Mouse (Mus musculus): Measurements from ENCODE around the gene Ntan1.
"Not testable (repeated sequence)": the region's sequence is repeated elsewhere in the genome, so short reads cannot be mapped to it uniquely, and the experiment has no call there.

Ntan1 gene

DNA sequence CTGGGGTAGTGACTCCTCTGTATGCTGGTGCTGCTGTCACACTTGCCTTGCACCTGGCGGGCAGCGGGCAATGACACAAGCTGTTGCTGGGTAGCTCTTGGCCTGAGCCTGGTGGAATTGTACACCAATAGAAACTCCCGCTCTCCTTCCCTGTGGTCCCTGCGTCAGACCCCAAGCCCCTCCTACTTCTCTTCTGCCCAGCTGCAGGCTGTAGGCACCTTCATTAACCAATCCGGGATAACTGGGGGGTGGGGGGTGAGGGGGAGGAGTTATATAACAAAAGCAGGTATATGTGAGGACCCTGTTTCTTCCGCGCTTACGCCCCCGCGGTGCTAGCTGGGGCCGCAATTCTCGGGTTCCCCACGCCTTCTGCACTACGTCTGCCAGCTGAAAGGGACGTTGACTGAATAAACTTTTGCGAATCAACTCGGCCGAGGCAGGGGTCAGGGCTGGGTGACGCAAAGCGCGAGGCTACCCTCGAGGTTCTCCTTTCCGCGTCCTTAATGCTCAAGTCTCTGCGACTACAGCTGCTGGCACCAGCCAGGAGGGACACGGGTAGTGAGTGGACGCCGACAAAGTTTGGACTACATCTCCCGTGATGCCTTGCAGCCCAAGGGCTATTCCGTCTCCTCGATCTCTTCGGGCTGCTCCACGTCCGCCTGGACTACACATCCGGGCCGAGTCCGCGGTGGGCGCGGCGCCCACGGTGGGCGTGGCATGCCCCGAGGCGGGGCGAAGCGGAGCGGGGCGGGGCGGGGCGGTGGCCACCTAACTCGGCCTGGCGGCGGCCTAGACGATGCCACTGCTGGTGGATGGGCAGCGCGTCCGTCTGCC, at the start of gene Ntan1:
Gene Ntan1 (plus strand): TSS at position 286 of the 834 bp plus-strand sequence.
- DNase-seq (ENCODE audit: low spot score in 2 of 2), result peak; percentile 83 to 89

DNA sequence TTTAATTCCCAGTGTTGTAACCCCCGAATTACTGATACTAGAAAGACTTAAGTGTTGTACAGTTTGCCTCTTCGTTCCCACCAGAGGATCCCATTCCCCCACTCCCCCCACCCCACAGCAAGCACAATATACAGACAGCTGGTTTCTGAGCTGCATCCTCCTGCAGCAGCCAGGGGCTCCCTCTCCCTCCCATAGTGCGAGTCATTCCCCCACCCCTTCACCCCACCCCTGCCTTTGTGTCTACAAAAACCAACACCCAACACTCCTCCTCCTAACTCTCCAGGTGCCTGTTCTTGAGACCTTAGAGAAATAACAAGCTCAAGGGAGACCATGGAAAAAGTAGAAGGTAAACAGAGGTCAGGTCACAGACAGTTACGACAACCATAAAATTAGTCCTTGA, 47.0 kb upstream of the Ntan1 start:
- not testable (repeated sequence) for DNase-seq (ENCODE audit: low spot score in 2 of 2)

DNA sequence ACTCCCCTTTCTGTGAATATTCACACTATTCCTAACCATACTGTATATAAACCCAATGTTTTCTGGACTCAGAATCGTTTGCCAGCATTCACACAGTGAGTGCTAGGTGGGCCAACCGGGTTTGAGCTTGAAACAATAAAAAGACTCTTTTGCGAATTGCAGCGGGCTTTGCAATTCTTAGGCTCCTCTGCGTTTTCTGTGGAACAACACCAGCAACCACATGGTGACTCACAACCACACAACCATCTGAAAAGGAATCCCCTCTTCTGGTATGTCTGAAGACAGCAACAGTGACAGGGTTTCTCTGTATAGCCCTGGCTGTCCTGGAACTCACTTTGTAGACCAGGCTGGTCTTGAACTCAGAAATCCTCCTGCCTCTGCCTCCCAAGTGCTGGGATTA, 46.6 kb upstream of the Ntan1 start:
- DNase-seq (ENCODE audit: low spot score in 2 of 2), result not testable (repeated sequence)

DNA sequence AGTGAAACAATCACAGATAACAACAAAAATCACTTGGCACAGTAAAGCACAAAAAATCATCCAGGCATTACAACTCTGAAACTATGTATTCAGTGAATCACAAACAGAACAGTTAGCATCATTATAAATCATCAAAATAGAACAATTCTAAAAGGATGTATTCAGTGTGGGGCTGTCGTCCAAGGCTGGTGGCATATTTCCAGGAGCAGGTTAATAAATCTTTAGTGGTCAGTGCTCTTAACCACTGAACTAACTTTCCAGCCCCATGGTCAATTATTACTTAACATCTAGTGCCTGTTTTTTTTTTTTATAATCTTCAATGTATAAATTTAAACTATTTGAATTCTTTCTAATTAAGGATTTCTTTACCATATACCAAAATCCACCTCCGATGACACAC, 44.6 kb upstream of the Ntan1 start:
- not testable (repeated sequence) for DNase-seq (ENCODE audit: low spot score in 2 of 2)

DNA sequence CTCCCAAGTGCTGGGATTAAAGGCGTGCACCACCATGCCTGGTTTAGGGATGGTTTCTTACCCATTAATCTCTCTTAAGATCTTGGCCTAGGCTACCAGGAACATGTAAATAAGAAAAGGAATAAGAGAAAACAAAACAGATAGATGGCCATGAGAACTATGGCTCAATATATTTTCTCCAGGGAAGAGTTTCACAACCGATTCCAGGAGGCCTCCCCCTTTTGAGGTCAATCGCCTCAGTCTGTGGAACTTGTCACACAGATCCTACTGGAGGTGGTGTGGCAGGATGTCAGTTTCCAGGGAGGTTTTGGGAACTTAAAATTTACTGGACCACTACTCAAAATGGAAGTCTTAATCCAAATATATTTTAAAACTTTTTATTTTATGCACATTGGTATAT, 44.0 kb upstream of the Ntan1 start:
- DNase-seq (ENCODE audit: low spot score in 2 of 2), result not testable (repeated sequence)

DNA sequence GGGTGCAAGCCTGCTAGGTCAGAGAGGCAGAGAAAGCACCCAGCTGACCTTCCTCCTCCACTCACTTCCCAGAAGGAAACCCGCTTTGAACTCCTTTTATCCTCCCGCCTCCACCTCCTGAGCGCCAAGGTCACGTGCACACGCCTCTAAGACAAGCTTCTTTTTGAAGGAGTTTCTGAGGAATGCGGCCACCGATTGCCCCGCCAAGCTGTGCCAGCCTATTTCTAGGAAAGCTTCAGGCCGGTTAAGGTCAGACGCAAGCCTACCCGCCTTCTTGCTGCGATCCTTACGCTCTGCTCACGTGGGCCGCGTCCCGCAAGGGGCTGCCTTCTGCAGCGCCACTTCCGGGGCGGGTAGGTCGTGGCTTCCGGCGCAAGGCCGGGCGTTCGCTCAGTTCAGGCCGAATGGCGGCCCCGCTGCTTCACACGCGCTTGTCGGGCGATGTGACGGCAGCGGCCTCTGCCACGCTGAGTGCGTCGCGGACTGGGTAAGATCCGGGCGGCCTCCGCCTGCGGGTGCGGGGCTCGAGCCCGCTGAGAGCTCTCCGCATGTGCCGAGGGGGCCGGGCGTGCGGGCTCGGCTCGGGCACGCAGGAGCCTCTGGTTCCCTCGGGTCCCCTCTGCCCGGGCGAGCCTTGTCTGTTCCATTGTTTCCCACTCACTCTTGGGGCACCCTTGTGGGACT, 38.1 kb upstream of the Ntan1 start, which contains the start of gene Rrn3:
Gene Rrn3 (plus strand): TSS at position 356 of the 684 bp plus-strand sequence.
- DNase-seq (ENCODE audit: low spot score in 2 of 2), result peak; percentile 81 to 86

DNA sequence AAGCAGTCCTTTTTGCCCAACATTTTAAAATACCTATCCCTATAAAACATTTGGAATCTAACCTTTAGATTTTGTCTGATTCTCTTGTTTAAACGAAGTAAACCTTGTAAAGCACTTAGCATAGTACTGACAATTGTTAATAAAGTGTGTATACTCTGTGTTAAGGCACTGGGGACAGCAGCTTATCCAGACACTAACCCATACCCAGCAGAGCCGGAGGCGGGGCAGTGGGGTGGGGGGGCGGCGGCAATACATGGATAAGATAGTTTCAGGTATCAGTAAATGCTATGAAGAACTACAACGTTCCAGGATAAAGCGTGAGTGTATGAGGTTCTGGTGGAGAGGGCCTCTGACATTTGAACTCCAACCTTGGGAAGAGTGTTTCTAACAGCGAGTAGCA, 37.4 kb upstream of the Ntan1 start:
- DNase-seq (ENCODE audit: low spot score in 2 of 2), result no peak

DNA sequence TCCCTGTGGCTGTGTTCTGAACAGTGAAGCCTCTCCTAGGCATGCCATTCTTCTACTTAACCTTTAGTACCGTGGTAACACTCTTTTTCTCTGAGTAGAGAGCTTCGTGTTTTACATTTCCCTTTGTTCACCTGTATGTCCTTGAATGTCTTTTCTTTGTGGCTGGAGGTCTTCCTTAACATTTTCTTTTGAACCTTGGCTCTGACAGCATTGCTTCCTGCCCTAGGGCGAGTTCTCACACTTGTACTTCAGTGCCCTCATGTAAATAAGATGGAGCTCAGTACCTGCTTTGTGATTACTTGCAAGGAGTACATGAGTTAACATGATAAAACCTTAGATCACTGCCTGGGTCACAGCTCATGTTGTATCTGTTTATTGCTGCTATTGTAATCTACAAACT, 32.7 kb upstream of the Ntan1 start:
- no peak for DNase-seq (ENCODE audit: low spot score in 2 of 2)

DNA sequence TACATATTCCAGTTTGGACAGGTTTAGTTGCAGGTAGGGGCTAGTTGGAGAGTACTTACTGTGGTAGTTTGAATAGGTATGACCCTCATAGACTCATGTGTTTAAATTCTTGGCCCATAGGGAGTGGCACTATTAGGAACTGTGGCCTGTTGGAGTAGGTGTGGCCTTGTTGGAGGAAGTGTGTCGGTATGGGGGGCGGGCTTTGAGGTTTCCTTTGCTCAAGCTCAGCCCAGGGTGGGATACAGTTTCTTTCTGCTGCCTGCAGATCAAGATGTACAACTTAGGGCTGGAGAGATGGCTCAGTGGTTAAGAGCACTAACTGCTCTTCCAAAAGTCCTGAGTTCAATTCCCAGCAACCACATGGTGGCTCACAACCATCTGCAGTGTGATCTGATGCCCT, 25.2 kb upstream of the Ntan1 start:
- DNase-seq (ENCODE audit: low spot score in 2 of 2), result not testable (repeated sequence)

DNA sequence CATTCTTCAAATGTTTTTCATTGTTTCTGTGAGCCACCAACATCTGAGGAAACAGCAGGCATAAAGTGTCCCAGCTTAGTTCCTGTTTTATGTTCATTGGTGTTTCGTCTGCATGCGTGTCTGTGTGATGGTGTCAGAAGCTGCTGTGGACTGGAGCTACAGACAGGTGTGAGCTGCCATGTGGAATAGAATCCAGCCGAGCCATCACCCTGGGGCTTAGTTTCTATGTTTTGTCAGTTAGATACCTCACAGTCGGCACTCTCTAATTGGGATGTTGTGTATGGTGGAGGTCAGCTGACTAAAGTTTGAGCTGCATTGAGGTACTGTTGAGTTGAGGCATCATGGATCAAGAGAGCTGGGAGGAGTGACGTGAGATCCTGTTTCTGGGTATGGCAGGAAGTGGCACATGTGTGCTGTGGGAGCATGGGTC, 21.9 kb upstream of the Ntan1 start:
- DNase-seq (ENCODE audit: low spot score in 2 of 2), result no peak

DNA sequence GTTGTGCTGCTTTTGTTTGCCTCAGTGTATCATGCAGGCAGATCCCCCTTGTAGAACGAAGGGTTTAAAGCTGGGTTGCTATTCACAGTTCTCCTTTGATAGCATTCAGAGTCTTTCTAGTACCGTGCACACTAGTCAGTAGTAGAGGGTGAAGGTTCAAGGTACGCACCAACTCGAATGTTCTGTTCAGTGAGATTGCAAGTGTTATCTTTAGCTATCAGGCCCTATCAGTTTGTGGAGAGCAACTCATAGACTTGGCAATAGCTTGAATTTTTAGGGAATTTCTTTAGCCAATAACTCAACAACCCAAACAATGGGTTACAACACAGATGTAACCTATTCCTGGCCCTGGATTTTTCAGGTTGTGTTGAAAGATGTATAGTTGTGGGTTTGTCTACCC, 17.4 kb upstream of the Ntan1 start:
- no peak for DNase-seq (ENCODE audit: low spot score in 2 of 2)

DNA sequence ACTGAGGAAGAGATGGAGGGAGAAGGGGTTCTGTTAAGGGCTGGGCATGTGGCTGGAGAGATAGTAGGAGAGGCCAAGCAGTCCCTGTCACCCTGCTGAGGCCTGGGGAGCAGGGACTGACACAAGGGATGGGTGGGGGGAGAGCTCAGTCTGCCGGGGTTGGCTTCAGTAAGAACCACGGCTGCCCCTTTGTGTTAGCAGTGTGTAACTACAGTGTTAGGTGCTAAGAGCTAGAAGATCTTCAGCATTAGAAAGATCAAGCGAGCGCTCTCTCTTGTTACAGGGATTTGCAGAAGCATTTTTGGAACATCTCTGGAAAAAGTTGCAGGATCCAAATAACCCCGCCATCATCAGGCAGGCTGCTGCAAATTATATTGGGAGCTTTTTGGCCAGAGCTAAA, 14.0 kb upstream of the Ntan1 start:
- no peak for DNase-seq (ENCODE audit: low spot score in 2 of 2)

DNA sequence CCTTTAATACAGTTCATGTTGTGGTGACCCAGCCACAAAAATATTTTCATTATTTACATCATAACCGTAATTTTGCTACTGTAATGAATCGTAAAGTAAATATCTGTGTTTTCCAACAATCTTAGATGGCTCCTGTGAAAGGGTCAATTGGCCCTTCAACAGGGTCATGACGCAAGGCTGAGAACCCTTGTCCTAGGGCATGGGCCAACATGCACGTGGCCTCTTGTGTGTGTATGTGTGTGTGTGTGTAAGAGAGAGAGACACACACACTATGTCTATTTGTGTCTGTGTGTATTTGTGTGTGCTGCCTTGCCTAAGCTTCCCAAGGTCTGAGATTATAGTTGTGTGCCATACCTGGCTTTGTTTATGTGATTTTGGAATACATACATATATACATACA, 11.0 kb upstream of the Ntan1 start:
- no peak for DNase-seq (ENCODE audit: low spot score in 2 of 2)

DNA sequence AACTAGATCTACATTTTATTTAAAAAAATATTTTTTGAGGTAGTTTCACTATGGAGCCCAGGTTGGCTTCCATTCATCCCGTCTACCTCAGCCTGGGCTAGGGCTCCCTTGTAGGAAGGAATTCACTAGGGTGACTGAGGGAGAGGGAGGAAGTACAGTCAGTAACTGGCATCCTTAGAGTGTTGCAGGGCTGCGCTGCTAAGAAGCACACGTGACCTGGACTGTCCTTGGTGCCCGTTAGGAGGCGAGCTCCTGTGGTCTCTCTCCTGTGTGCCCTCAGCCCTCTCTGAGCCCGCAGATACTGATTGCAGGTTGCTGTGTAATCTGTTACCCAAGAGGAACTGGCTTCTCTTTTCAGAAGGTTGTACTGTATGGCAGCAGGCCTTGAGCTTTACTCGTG, 10.2 kb upstream of the Ntan1 start:
- no peak for DNase-seq (ENCODE audit: low spot score in 2 of 2)

DNA sequence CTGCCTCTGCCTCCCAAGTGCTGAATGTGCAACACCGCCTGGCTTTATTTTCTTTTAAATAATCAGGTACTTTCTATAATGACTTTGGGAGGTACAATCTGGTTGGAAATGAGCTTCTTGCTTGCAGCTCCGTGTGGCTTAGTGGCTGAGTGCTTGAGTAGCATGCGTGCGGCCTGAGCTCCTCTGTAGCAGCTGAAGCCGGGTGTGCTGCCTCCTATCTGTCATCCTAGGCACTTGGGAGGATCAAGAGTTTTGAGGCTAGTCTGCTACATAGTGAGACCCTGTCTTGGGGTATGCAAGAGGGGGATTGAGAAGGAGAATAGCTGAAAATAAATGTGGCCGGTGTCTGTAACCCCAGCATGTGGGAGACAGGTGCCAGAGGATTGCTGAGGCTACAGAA, 6.5 kb upstream of the Ntan1 start:
- DNase-seq (ENCODE audit: low spot score in 2 of 2), result no peak

DNA sequence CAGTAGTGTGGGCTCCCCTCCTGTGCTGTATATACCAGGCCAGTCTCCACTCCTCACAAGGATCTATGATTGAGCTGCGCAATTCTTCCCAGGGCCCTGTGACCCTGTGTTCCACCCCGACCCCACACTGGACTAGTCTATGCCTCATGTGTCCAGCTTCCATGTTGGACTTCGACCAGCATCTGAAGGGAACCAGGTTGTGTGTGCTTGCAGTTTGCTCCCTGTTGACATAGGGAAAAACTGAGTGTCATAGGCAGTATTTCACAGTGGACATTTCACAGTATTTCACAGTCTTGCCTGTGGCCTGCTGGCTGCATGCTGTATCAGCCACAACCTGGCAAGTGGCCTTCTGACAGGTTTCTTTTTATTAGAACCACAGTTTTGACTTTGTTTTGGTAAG, 5.4 kb upstream of the Ntan1 start:
- DNase-seq (ENCODE audit: low spot score in 2 of 2), result no peak

DNA sequence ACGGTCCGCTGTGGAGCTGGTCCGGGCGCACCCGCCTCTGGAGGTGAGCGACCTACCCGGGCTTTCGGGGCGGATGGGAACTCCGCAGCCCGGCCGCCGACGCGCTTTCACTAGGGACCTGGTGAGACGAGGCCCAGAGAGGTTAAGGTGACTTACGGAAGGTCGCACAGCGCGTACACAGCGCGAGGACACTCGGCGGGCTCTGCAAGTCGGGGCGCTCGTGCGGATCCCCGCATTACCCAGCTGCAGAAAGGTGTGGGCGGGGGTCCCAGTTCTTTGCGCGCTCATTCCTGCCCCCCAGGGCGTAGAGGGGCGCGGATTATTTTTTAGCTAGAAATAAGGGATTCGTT, 724 bp downstream of the Ntan1 start:
- no peak for DNase-seq (ENCODE audit: low spot score in 2 of 2)

DNA sequence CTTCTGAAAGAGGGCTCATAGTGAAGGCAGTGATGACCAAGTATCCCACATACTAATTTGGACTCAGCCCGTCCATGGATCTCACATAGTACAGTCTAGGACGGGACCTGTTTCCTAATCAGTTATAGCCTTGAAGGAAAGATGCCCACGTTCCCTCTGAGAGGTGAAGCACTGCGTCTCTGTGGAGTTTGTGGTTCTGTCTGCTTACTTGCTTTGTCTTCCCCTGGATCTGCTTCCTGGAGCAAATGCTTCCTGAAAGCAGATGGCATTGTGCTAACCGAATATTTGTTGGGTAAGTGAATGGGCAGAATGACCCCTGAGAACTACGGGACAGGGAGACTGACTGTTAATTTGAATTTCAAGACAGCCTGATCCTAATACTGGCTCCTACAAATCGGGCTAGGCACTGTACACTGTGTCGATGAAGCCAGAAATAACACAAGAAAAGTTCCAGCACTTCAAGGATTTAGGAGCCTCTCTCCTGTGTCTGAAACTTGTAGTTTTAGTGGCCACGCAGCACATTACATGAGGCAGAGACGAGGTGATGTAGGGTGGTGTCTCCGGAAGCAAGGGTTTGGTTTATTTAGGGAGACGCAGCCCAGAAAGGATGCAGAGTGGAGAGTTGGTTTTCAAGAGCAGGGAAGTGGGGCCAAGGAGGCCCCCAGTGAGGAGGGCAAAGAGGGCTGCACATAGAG, 1.3 kb downstream of the Ntan1 start:
- no peak for DNase-seq (ENCODE audit: low spot score in 2 of 2)

DNA sequence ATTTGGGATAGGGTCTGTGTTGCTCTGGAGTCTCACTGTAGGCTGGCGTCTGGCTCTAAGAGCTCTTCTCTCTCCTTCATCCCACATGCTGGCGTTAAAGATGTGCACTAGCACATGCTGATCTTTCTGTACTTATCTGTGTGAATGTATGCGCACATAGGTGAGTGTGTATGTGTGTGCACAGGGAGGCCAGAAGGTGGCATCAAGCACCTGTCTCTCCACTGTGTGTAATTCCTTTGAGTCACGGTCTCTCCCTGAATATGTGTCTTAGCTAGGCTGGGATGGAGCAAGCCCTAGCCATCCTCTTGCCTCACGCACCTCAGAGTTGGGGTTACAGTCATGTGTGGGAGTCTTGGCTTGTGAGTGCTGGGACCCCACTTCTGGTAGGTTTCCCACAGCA, 2.1 kb downstream of the Ntan1 start:
- DNase-seq (ENCODE audit: low spot score in 2 of 2), result no peak

DNA sequence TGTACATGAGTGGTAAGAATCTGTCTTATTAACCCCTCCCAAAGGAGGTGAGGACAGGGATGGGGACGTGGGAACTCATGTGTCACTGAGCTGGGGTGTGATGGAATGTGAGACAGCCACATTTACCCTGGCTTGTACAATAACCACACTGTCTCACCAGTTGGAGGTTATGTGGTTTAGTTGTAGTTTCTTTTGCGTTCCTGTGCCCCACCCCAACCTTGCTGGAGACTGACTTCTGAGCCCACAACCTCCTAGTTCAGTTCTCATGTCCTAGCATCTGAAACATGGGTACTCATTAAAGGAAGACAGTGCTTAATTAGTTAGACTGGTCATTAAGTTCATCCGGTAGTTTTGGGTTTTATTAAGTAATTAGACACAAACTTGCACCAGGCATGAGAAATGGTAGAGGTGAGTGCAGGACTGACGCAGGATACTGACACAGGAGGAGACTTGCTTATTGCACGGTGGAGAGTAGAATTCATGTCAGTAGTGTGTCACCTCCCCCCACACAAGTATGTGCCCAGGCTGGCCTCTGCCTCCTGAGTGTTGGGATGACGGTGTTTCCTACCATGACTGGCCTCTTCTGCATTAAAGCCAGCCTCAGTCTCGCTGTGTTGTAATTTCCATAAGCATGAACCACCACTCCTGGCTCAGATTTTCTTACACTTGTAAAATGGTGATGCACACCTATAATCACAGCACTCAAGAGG, 7.3 kb downstream of the Ntan1 start:
- no peak for DNase-seq (ENCODE audit: low spot score in 2 of 2)

DNA sequence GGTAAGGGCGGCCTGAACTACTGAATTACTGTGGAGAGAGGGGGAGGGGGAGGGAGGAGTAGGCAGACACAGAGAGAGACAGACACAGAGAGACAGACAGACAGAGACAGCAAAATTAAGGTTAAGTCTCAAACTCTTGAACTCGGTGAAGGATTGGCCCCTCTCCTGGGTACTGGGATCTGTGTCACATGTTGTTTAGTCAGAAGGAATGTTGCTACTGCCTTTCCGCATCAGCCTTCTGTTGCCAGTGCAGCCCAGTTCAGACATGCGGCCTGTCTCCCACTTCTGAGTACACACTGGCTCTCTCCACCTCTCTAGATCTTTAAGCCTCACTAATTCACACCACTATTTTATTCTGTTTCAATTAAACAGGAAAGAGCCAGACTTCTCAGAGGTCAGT, 7.9 kb downstream of the Ntan1 start:
- no peak for DNase-seq (ENCODE audit: low spot score in 2 of 2)

DNA sequence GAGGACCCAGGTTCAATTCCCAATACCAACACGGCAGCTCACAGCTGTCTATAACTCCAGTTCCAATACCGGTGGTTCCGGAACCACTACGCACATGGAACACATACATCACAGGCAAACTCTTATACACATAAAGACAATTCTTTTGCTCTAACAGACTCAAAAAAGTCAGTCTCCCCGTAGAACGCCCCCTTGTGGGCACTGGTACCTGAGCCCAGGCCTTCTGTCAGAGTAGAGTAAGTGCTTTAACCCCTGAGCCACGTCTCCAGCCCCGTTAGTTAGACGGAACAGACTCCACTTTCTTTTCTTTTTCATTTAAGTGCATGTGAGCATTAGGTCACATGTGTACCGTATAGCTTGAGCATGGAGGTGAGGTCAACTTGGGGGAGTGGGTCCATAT, 11.8 kb downstream of the Ntan1 start:
- DNase-seq (ENCODE audit: low spot score in 2 of 2), result no peak

All from frontal cortex, postnatal 25 days (tissue).